Mouse (Mus musculus) limb, embryonic 10.5 days (tissue): ENCODE data around the gene Smc6. TPM values are rescaled to one million over a fixed set of nuclear protein-coding genes. Genes with fewer than 3 reads are reported as not detected.

Source experiments
- DNase-seq: peaks from one replicate; pipeline ENCODE4 v3.0.0-alpha.2; 2017; ENCODE audit warnings: low spot score
- H3K27ac ChIP-seq: fragments of 300-500 bp; sonication (generic); 2 replicates; pipeline ENCODE4 v1.5.1; 2016; ENCODE audit warnings: mild to moderate bottlenecking
- H3K27me3 ChIP-seq: fragments of 300-500 bp; sonication (generic); 2 replicates; pipeline ENCODE4 v1.6.1; 2016; ENCODE audit warnings: low read depth, mild to moderate bottlenecking; ENCODE audit not compliant: poor library complexity, severe bottlenecking
- H3K36me3 ChIP-seq: fragments of 300-500 bp; sonication (generic); 2 replicates; pipeline ENCODE4 v1.6.1; 2016; ENCODE audit warnings: mild to moderate bottlenecking, moderate library complexity
- H3K4me1 ChIP-seq: fragments of 300-500 bp; sonication (generic); 2 replicates; pipeline ENCODE4 v1.6.1; 2016
- H3K4me3 ChIP-seq: fragments of 300-500 bp; sonication (generic); 2 replicates; pipeline ENCODE4 v1.5.1; 2016; ENCODE audit warnings: mild to moderate bottlenecking, moderate library complexity
- H3K9me3 ChIP-seq: fragments of 300-500 bp; sonication (generic); replicated peaks from 2 replicates; pipeline ENCODE4 v1.6.1; 2016; ENCODE audit warnings: mild to moderate bottlenecking
- WGBS: fragments of 180-500 bp; shearing (Covaris S2); methylation state at CpG from one replicate; pipeline ENCODE4 v1.1.7; 2016; 5-methylcytosine and 5-hydroxymethylcytosine counted together
- polyA plus RNA-seq: library from polyadenylated mRNA; unstranded; fragments of >200 nt; fragmentation: Nextera tagmentation; extraction: Ambion mirVana; gene quantifications from 2 replicates; pipeline ENCODE4 v1.2.1, GENCODE M21; 2016

Smc6 gene
- polyA plus RNA-seq, 1 experiment from 2014 or later, result 137 TPM

DNA sequence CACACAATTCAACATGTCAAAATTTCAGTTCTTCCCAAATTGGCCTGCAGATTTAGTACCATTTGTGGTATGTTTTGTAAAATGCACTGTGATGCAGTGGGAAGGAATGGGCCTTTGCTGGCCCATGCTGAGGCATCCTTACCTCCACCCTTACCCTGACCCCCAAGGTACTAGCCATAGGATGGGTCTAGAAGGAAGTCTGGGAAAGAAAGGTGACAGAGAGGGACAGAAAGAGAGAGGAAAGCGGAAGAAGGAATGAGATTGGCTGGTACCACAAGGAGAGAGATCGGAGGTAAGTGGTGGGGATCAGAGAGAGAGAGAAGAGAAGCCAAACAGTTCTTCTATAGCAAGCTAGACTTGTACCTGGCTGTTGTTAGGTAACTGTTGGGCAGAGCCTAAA is 45.4 kb downstream of the Smc6 start:
- no peak for DNase-seq
- H3K27me3 ChIP-seq, result no peaks in the 10 kb centered on the region
- H3K4me3 ChIP-seq, result no peak overlapping the region
- 94% methylated on average over 2 of the region's 2 CpGs for WGBS
- no peaks in the 10 kb centered on the region for H3K4me1 ChIP-seq
- no peaks in the 10 kb centered on the region for H3K9me3 ChIP-seq
- H3K27ac ChIP-seq, result no peak overlapping the region
- H3K36me3 ChIP-seq, result peaks cover 80% of the 10 kb centered on the region

GRCm38 (mm10) chr12:11313840-11314239 is 48.2 kb downstream of the Smc6 start:
- no peak overlapping the region for H3K4me3 ChIP-seq
- DNase-seq, result no peak
- no peaks in the 10 kb centered on the region for H3K9me3 ChIP-seq
- H3K36me3 ChIP-seq, result peaks cover 79% of the 10 kb centered on the region
- no peaks in the 10 kb centered on the region for H3K27me3 ChIP-seq
- WGBS, result 89% methylated on average over 1 of the region's 1 CpGs
- H3K4me1 ChIP-seq, result no peaks in the 10 kb centered on the region
- H3K27ac ChIP-seq, result no peak overlapping the region

DNA sequence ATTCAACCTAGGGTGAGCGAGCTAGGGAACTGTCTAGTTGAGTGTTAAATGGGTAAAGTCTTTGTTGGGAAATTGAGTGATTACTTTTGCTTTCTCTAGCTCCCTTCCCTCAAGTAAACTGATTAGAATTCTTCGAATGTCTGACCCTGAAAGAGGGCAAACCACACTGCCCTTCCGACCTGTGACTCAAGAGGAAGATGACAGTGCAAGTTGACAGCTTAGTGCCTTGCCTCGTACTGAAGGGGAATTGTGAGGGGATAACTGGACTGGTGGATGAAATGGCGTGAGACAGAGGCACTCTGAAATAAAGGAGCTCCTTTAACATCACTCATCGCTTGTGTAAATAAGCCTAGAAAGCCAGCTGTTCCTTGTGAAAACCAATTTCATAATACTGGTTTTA is 52.0 kb downstream of the Smc6 start:
- Histone ChIP-seq H3K27me3 (no peaks in the 10 kb centered on the region), H3K4me3 (no peak overlapping the region), H3K27ac (no peak overlapping the region), H3K4me1 (no peaks in the 10 kb centered on the region), H3K36me3 (peaks cover 47% of the 10 kb centered on the region), H3K9me3 (no peaks in the 10 kb centered on the region)
- DNase-seq, result peak; percentile 7
- WGBS, result 69% methylated on average over 6 of the region's 6 CpGs

DNA sequence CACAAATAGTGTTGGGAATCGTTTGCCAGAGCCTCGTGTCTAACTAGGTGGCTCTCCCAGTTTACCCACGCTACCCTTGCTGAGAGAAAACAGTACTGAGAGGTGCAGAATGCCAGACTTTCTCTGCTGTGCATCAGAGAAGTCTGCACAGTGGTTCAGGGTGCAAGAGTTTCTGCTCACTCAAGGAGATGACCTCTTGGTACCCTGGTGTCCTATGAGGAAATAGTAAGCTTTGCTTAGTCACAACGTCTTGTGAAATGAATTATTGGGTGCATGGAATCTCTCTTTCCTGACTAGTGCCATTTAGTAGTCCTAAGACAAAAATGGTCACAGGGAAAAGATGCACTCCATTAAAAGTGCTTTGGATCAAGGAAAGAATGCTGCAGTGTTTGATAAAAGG is 58.8 kb downstream of the Smc6 start:
- Histone ChIP-seq H3K27ac (no peak overlapping the region), H3K27me3 (no peaks in the 10 kb centered on the region), H3K4me1 (no peaks in the 10 kb centered on the region), H3K4me3 (no peak overlapping the region), H3K9me3 (no peaks in the 10 kb centered on the region), H3K36me3 (no peaks in the 10 kb centered on the region)
- DNase-seq, result no peak
- WGBS, result 51% methylated on average over 4 of the region's 4 CpGs

- no peak overlapping the region for H3K27ac ChIP-seq
- no peaks in the 10 kb centered on the region for H3K4me1 ChIP-seq
- WGBS, result 88% methylated on average over 3 of the region's 3 CpGs
- H3K27me3 ChIP-seq, result no peaks in the 10 kb centered on the region
- H3K9me3 ChIP-seq, result no peaks in the 10 kb centered on the region
- DNase-seq, result no peak
- no peak overlapping the region for H3K4me3 ChIP-seq
- no peaks in the 10 kb centered on the region for H3K36me3 ChIP-seq
Measured at GRCm38 (mm10) chr12:11326483-11326882, 60.8 kb downstream of the Smc6 start.

GRCm38 (mm10) chr12:11336845-11337244 is 71.2 kb downstream of the Smc6 start:
- no peak overlapping the region for H3K4me3 ChIP-seq
- no peak overlapping the region for H3K27ac ChIP-seq
- WGBS, result 40% methylated on average over 4 of the region's 4 CpGs
- H3K9me3 ChIP-seq, result no peaks in the 10 kb centered on the region
- peak; percentile 50 for DNase-seq
- no peaks in the 10 kb centered on the region for H3K36me3 ChIP-seq
- no peaks in the 10 kb centered on the region for H3K27me3 ChIP-seq
- H3K4me1 ChIP-seq, result no peaks in the 10 kb centered on the region

DNA sequence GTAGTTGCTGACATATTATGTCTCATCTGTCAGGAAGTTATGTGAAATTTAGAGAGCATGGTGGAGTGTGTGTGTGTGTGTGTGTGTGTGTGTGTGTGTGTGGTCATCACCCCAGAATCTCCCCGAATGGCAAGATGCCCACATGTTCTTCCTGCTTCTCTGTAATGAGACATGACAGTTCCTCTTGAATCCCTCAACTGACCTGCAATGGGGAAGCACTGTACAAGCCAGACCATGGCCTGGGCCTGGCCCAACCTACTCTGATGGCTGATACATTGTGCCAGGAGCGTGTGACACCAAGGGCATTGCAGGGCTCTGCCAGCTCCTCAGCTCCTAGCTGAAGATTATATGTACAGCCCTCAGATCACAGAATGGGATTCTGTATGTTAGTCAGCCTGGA is 72.6 kb downstream of the Smc6 start:
- Histone ChIP-seq H3K27ac (no peak overlapping the region), H3K4me3 (no peak overlapping the region), H3K36me3 (no peaks in the 10 kb centered on the region), H3K4me1 (no peaks in the 10 kb centered on the region), H3K27me3 (no peaks in the 10 kb centered on the region), H3K9me3 (no peaks in the 10 kb centered on the region)
- DNase-seq, result no peak
- 84% methylated on average over 2 of the region's 2 CpGs for WGBS

- H3K27ac ChIP-seq, result no peak overlapping the region
- no peak overlapping the region for H3K4me3 ChIP-seq
- H3K36me3 ChIP-seq, result no peaks in the 10 kb centered on the region
- no peak for DNase-seq
- no peaks in the 10 kb centered on the region for H3K27me3 ChIP-seq
- H3K9me3 ChIP-seq, result no peaks in the 10 kb centered on the region
- H3K4me1 ChIP-seq, result 0 out of 2 replicates have a peak, but pooled peaks cover 3% of the 10 kb centered on the region
- WGBS, result 84% methylated on average over 6 of the region's 6 CpGs
Measured at GRCm38 (mm10) chr12:11342020-11342600, 76.4 kb downstream of the Smc6 start.

DNA sequence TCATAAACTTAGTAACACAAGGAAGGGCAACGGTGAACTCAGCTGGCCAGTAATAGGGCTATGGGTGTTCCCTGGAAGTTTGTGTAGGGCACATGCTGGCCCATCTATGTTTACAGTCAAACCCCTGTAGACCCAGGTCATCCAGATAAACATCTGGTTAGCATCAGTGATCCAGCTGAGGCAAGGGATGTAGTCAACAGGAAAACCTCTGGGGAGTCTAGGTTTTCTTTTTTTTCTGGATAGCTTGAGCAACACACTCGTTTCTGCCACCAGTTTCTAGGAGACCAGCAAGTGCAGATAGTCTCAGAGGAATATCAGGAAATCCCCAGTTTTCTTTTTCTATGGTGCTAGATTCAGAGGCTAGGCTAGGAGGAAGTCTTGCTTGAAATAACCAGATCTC is 80.3 kb downstream of the Smc6 start:
- WGBS, result 56% methylated on average over 2 of the region's 2 CpGs
- Histone ChIP-seq H3K27me3 (no peaks in the 10 kb centered on the region), H3K36me3 (no peaks in the 10 kb centered on the region), H3K4me1 (0 out of 2 replicates have a peak, but pooled peaks cover 3% of the 10 kb centered on the region), H3K4me3 (no peak overlapping the region), H3K9me3 (no peaks in the 10 kb centered on the region), H3K27ac (no peak overlapping the region)
- DNase-seq, result no peak

DNA sequence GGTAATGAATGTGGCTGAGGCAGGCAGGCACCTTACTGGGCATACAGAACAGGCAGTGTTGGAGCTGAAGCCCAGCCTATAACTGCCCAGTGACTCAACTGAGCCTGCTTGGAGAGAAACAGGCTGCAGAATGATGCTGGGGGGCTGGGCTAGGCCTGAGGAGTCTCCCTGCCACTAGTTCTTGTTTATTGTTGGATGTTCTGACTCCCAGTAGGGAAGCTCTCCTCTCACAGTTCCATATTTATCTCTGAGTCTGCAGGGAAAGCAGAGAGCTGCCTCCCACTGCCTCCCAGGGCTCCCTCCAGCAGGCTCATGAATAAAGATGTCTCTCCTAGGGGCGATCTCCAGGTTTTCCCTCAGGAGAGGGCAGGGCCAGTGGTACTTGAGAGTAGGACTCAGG is 82.7 kb downstream of the Smc6 start:
- 15% methylated on average over 1 of the region's 1 CpGs for WGBS
- no peak overlapping the region for H3K27ac ChIP-seq

GRCm38 (mm10) chr12:11349870-11350269 is 84.2 kb downstream of the Smc6 start:
- Histone ChIP-seq H3K27ac (no peak overlapping the region), H3K4me1 (0 out of 2 replicates have a peak, but pooled peaks cover 3% of the 10 kb centered on the region), H3K9me3 (no peaks in the 10 kb centered on the region), H3K36me3 (no peaks in the 10 kb centered on the region), H3K27me3 (no peaks in the 10 kb centered on the region), H3K4me3 (no peak overlapping the region)
- WGBS, result 50% methylated on average over 5 of the region's 5 CpGs
- DNase-seq, result no peak

More for the DNA sequence above, 82.7 kb downstream of the Smc6 start:
- no peak for DNase-seq
- H3K4me3 ChIP-seq, result no peak overlapping the region
- 0 out of 2 replicates have a peak, but pooled peaks cover 3% of the 10 kb centered on the region for H3K4me1 ChIP-seq
- H3K9me3 ChIP-seq, result no peaks in the 10 kb centered on the region
- no peaks in the 10 kb centered on the region for H3K36me3 ChIP-seq
- no peaks in the 10 kb centered on the region for H3K27me3 ChIP-seq

DNA sequence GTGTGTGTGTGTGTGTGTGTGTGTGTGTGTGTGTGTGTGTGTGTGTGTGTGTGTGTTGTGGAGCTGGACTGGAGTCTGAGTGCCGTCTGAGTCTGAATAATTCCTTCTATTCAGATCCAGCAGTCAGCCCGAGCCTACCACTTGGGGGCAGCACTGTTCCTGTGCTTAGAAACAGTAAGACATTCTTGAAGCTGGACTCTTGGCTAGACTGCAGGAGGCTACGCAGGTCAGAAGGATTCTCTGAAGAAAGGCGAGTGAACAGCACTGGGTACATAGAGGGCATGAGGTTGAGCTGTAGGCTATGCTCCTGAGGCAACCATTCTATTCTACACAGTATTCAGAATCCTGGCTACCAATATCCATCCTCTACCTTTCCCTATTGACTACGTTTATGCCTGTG is 85.2 kb downstream of the Smc6 start:
- Histone ChIP-seq H3K9me3 (no peaks in the 10 kb centered on the region), H3K27ac (no peak overlapping the region), H3K4me3 (no peak overlapping the region), H3K4me1 (0 out of 2 replicates have a peak, but pooled peaks cover 1% of the 10 kb centered on the region), H3K36me3 (no peaks in the 10 kb centered on the region), H3K27me3 (no peaks in the 10 kb centered on the region)
- WGBS, result 42% methylated on average over 5 of the region's 5 CpGs
- peak; percentile 73 for DNase-seq

DNA sequence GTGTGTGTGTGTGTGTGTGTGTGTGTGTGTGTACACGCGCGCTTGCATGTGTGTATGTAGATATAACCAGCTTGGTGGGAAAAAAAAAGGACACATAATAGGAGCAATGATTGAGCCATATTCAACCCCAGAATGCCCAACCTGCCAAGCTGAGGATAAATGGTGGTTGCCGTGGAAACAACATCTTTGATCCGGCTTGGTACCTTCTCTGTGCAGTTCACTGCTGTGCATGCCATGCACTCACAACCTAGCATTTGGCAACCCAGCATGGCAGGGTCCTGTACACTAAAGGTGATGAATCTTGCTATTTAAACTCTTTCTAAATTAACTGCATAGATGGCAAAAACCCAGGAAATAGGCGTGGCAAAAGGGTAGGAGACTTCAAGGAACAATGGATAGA is 96.7 kb downstream of the Smc6 start:
- no peak overlapping the region for H3K27ac ChIP-seq
- no peaks in the 10 kb centered on the region for H3K4me1 ChIP-seq
- H3K36me3 ChIP-seq, result no peaks in the 10 kb centered on the region
- no peaks in the 10 kb centered on the region for H3K9me3 ChIP-seq
- no peak overlapping the region for H3K4me3 ChIP-seq
- no peak for DNase-seq
- H3K27me3 ChIP-seq, result no peaks in the 10 kb centered on the region
- WGBS, result 90% methylated on average over 6 of the region's 6 CpGs

- no peak overlapping the region for H3K27ac ChIP-seq
- WGBS, result 74% methylated on average over 6 of the region's 6 CpGs
Measured at GRCm38 (mm10) chr12:11364870-11365269, 99.2 kb downstream of the Smc6 start.

More at GRCm38 (mm10) chr12:11364870-11365269, 99.2 kb downstream of the Smc6 start:
- no peak overlapping the region for H3K4me3 ChIP-seq
- no peaks in the 10 kb centered on the region for H3K9me3 ChIP-seq
- H3K27me3 ChIP-seq, result no peaks in the 10 kb centered on the region
- no peak for DNase-seq
- no peaks in the 10 kb centered on the region for H3K36me3 ChIP-seq
- no peaks in the 10 kb centered on the region for H3K4me1 ChIP-seq
